Mouse (Mus musculus): ENCODE measurements around the gene Dock2. TPM values are rescaled to one million over a fixed set of nuclear protein-coding genes. Genes with fewer than 3 reads are reported as not detected.

Gene Dock2
- total RNA-seq, 2 experiments from 2014 or later = 2.7 to 3.8 TPM

- Histone ChIP-seq H3K27ac (no peak overlapping the region), H3K4me3 (no peak overlapping the region)
- no peak for TF ChIP-seq CTCF (IDR thresholded peaks at IDR 0.05)
- intact Hi-C loops (cut with DNase I) = no loop called here
- DNase-seq (ENCODE audit: extremely low spot score in 1 of 2, low spot score in 2 of 2) = no peak
Measured at GRCm38 (mm10) chr11:34406309-34406708, 377.4 kb downstream of the Dock2 start.

DNA sequence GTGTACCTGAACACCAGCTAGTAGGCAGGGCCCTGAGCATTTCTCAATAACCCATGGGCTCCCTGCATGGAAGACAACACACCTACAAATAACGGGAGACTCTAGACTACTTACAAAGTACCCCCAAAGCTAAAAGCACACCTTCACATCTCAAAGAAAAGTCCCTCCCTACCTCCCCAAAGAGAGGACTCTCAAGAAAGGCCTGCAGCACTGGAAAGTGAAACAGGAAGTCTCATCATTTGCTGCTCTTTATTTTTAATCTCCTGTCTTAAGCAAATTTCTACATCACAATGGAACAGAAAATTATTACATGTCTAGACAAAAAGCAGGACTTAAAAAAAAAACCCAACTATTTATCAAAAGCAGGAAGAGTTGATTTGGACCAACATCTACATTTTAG lies 378.4 kb downstream of the Dock2 start:
- TF ChIP-seq CTCF (IDR thresholded peaks at IDR 0.05) = no peak
- Histone ChIP-seq H3K27ac (no peak overlapping the region), H3K4me3 (no peak overlapping the region)
- no peak for DNase-seq (ENCODE audit: extremely low spot score in 1 of 2, low spot score in 2 of 2)
- intact Hi-C loops (cut with DNase I) = no loop called here

DNA sequence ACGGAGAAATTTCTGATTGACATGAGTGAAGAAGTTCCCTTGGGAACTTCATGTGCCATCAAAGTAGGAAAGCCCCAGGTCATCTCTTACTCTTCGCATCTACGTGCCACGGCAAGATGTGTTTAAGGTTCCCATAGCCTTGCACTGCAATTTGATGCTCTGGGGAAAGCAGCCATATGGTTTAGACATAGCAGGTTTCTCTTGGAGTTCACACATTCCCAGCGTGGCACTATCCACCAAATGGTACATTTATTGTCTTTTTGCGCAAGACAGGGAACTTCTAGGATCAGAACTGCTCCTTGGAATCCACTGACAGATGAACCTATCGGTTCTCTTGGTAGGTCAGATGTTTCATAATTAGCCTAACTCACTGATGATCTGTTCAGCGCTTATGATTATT lies 382.3 kb downstream of the Dock2 start:
- H3K27ac ChIP-seq = no peak overlapping the region
- no peak for TF ChIP-seq CTCF (IDR thresholded peaks at IDR 0.05)
- no peak for DNase-seq (ENCODE audit: extremely low spot score in 1 of 2, low spot score in 2 of 2)
- no peak overlapping the region for H3K4me3 ChIP-seq
- intact Hi-C loops (cut with DNase I) = no loop called here

DNA sequence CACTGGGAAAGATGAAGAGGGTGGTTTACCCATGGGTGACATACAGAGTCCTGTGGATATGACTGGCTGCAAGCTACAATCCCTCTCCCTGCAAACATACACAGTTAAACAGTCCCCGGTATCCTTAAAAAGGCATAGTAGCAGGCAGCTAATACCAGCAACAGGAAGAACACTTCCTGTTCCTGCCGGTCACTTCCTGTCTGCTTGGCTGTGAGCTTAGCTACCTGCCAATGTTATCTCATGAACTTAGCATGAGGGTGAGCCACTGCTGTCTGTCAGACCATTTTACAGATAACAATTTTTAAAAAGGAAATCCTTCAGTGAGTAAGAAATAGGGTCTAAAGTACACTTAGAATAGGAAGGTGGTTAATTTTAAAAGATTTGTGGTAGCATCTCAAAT lies 385.1 kb downstream of the Dock2 start:
- intact Hi-C loops (cut with DNase I) = no loop called here
- H3K27ac ChIP-seq = no peak overlapping the region

DNA sequence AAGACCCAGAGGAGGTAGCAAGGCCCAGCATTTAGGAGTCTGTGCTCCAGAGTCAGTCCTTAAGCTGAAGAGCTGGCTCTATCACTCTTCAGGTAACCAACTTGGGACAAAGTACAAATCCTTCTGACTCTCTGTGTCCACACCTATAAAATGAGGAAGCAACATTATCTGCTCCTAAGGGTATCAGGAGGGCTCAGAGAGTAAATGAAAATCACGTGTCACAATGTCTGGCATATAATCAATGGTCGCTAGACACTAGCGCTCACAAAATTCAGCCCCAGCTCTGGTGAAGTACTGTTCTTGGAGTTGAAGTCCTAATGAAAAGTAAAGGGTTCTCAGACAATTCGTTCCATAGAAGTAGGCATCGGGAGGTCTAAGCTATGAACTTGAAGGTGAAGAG lies 386.0 kb downstream of the Dock2 start:
- no peak overlapping the region for H3K27ac ChIP-seq
- intact Hi-C loops (cut with DNase I) = no loop called here
- no peak overlapping the region for H3K4me3 ChIP-seq
- no peak for TF ChIP-seq CTCF (IDR thresholded peaks at IDR 0.05)
- DNase-seq (ENCODE audit: extremely low spot score in 1 of 2, low spot score in 2 of 2) = no peak

More for the DNA sequence above, 385.1 kb downstream of the Dock2 start:
- no peak overlapping the region for H3K4me3 ChIP-seq
- no peak for TF ChIP-seq CTCF (IDR thresholded peaks at IDR 0.05)
- no peak for DNase-seq (ENCODE audit: extremely low spot score in 1 of 2, low spot score in 2 of 2)

- DNase-seq (ENCODE audit: extremely low spot score in 1 of 2, low spot score in 2 of 2) = no peak
- intact Hi-C loops (cut with DNase I) = no loop called here
- Histone ChIP-seq H3K27ac (no peak overlapping the region), H3K4me3 (no peak overlapping the region)
- no peak for TF ChIP-seq CTCF (IDR thresholded peaks at IDR 0.05)
Measured at GRCm38 (mm10) chr11:34395802-34396201, 387.9 kb downstream of the Dock2 start.

GRCm38 (mm10) chr11:34392105-34392504 lies 391.6 kb downstream of the Dock2 start:
- intact Hi-C loops (cut with DNase I) = no loop called here
- Histone ChIP-seq H3K4me3 (no peak overlapping the region), H3K27ac (no peak overlapping the region)
- TF ChIP-seq CTCF (IDR thresholded peaks at IDR 0.05) = no peak
- DNase-seq (ENCODE audit: extremely low spot score in 1 of 2, low spot score in 2 of 2) = no peak

- H3K4me3 ChIP-seq = no peak overlapping the region
- no peak for TF ChIP-seq CTCF (IDR thresholded peaks at IDR 0.05)
- no peak overlapping the region for H3K27ac ChIP-seq
- intact Hi-C loops (cut with DNase I) = no loop called here
- DNase-seq (ENCODE audit: extremely low spot score in 1 of 2, low spot score in 2 of 2) = no peak
Measured at GRCm38 (mm10) chr11:34389261-34390116, 394.2 kb downstream of the Dock2 start.

DNA sequence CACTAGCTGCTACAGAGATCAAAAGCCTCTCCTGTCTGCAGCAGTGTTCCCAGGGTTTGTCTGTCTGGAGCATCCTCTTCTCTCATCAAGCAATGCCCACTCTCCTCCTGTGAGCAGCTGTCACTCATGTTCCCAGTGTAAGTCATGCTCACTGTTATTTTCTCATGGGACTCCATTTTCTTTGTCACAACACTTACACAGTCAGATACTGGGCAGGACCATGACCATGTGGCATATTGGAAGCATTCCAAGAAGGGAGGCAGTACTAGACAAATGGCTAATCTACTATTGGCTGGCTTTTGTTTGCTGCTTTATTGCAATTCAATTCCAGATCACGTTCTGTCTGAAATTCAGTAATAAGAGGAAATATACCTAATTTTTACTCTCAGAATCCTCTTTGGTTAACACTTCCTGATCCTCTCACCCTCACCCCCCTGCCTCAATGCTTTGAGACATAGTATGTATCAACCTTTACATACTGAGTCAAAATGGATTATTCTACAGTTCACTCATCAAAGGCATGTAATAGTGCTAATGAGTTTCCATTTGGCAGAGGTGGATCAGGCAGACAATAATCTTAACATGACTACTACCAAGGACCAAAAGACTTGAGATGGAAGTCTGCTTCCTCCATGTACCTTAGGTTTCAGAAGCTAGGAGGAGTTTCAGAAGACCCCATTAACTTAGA lies 398.5 kb downstream of the Dock2 start:
- Histone ChIP-seq H3K4me3 (no peak overlapping the region), H3K27ac (no peak overlapping the region)
- no peak for DNase-seq (ENCODE audit: extremely low spot score in 1 of 2, low spot score in 2 of 2)
- no peak for TF ChIP-seq CTCF (IDR thresholded peaks at IDR 0.05)
- intact Hi-C loops (cut with DNase I) = no loop called here

- Histone ChIP-seq H3K4me3 (no peak overlapping the region), H3K27ac (no peak overlapping the region)
- intact Hi-C loops (cut with DNase I) = no loop called here
- no peak for TF ChIP-seq CTCF (IDR thresholded peaks at IDR 0.05)
- no peak for DNase-seq (ENCODE audit: extremely low spot score in 1 of 2, low spot score in 2 of 2)
Measured at GRCm38 (mm10) chr11:34384178-34384577, 399.5 kb downstream of the Dock2 start.

- intact Hi-C loops (cut with DNase I) = no loop called here
- Histone ChIP-seq H3K27ac (no peak overlapping the region), H3K4me3 (no peak overlapping the region)
- TF ChIP-seq CTCF (IDR thresholded peaks at IDR 0.05) = no peak
- no peak for DNase-seq (ENCODE audit: extremely low spot score in 1 of 2, low spot score in 2 of 2)
Measured at GRCm38 (mm10) chr11:34383501-34383900, 400.2 kb downstream of the Dock2 start.

GRCm38 (mm10) chr11:34377649-34378048 lies 406.0 kb downstream of the Dock2 start:
- intact Hi-C loops (cut with DNase I) = no loop called here
- TF ChIP-seq CTCF (IDR thresholded peaks at IDR 0.05) = no peak
- Histone ChIP-seq H3K27ac (no peak overlapping the region), H3K4me3 (no peak overlapping the region)
- DNase-seq (ENCODE audit: extremely low spot score in 1 of 2, low spot score in 2 of 2) = no peak

All from left cerebral cortex, adult 2 months (tissue).